ENCODE assay signal across 9 mouse cellular contexts in genomic region chr16:21795071-21795470, GRCm38 (mm10). TPM values are rescaled to one million over a fixed set of nuclear protein-coding genes. Genes with fewer than 3 reads are reported as not detected.
DNase-seq lines count a peak whose midpoint lies in the region; ATAC-seq and TF ChIP-seq lines count a peak whose summit lies in the region.
"Had no signal": no experiment of that assay in that cellular context is flagged by ENCODE, and none has a peak within 500 bp of the region (broad histone marks: within the 10 kb centered on the region; RNA-seq: fewer than 3 reads in every experiment).

No protein-coding gene starts in this region.

- peak overlapping the region; percentile 11 for H3K4me3 ChIP-seq in lung, adult 2 months (replicated peaks; ENCODE audit: extremely low read depth, low read depth, low read length)
- H3K4me3 ChIP-seq in embryonic facial prominence, embryonic 13.5 days: peak overlapping the region; percentile 74
- peak overlapping the region; percentile 73 for H3K4me3 ChIP-seq in limb, embryonic 12.5 days (replicated peaks)
- H3K4me3 ChIP-seq in neural tube, embryonic 15.5 days (replicated peaks): peak overlapping the region; percentile 95

- WGBS in lung, adult 2 months: 26% methylated on average over 5 of the region's 5 CpGs
- 10% methylated on average over 5 of the region's 5 CpGs for WGBS in embryonic facial prominence, embryonic 13.5 days
- WGBS in limb, embryonic 12.5 days: 19% methylated on average over 5 of the region's 5 CpGs
- WGBS in neural tube, embryonic 15.5 days: 12% methylated on average over 5 of the region's 5 CpGs

- H3K27me3 ChIP-seq in embryonic facial prominence, embryonic 13.5 days: no peaks in the 10 kb centered on the region
- no peaks in the 10 kb centered on the region for H3K27me3 ChIP-seq in limb, embryonic 12.5 days
- H3K27me3 ChIP-seq in neural tube, embryonic 15.5 days (replicated peaks): no peaks in the 10 kb centered on the region

- TF ChIP-seq POLR2A in lung, adult 2 months (IDR thresholded peaks at IDR 0.05; ENCODE audit: borderline replicate concordance, extremely low read depth, low read depth, low read length): no peak

- no peak for ATAC-seq in embryonic facial prominence, embryonic 13.5 days (ENCODE audit: insufficient number of reproducible peaks, insufficient read depth, low FRiP score, low TSS enrichment, low read depth)
- ATAC-seq in limb, embryonic 12.5 days (ENCODE audit: insufficient number of reproducible peaks, insufficient read depth, low FRiP score, low TSS enrichment, low read depth): no peak
- ATAC-seq in neural tube, embryonic 15.5 days (ENCODE audit: low FRiP score): no peak

- H3K4me1 ChIP-seq in lung, adult 2 months (ENCODE audit: control insufficient read depth, insufficient read depth, low read length): peaks cover 5% of the 10 kb centered on the region
- no peaks in the 10 kb centered on the region; the same call in 1 of the 2 replicates for H3K4me1 ChIP-seq in embryonic facial prominence, embryonic 13.5 days
- H3K4me1 ChIP-seq in limb, embryonic 12.5 days (replicated peaks): peaks cover 5% of the 10 kb centered on the region
- H3K4me1 ChIP-seq in neural tube, embryonic 15.5 days: peaks cover 17% of the 10 kb centered on the region

- peaks cover 6% of the 10 kb centered on the region for H3K36me3 ChIP-seq in embryonic facial prominence, embryonic 13.5 days
- H3K36me3 ChIP-seq in limb, embryonic 12.5 days: peaks cover 7% of the 10 kb centered on the region
- peaks cover 6% of the 10 kb centered on the region for H3K36me3 ChIP-seq in neural tube, embryonic 15.5 days

- no peak for TF ChIP-seq CTCF in lung, adult 2 months (IDR thresholded peaks at IDR 0.05; ENCODE audit: insufficient read depth, low read length)

- no peaks in the 10 kb centered on the region for H3K9me3 ChIP-seq in embryonic facial prominence, embryonic 13.5 days
- H3K9me3 ChIP-seq in limb, embryonic 12.5 days: no peaks in the 10 kb centered on the region
- H3K9me3 ChIP-seq in neural tube, embryonic 15.5 days (replicated peaks): no peaks in the 10 kb centered on the region

- H3K9ac ChIP-seq in embryonic facial prominence, embryonic 13.5 days: peak overlapping the region; percentile 85
- peak overlapping the region; percentile 68; the same call in 1 of the 2 replicates for H3K9ac ChIP-seq in limb, embryonic 12.5 days (replicated peaks)
- peak overlapping the region; percentile 30; the same call in 1 of the 2 replicates for H3K9ac ChIP-seq in neural tube, embryonic 15.5 days (replicated peaks)

- H3K4me2 ChIP-seq in embryonic facial prominence, embryonic 13.5 days: peak overlapping the region; percentile 70
- H3K4me2 ChIP-seq in limb, embryonic 12.5 days: peak overlapping the region; percentile 80
- H3K4me2 ChIP-seq in neural tube, embryonic 15.5 days: peak overlapping the region; percentile 81

- DNase-seq in lung, adult 2 months: no peak
- DNase-seq in lung, postnatal 4 days: no peak
- no peak for DNase-seq in spleen, adult 18-20 months
- no peak for DNase-seq in left cerebral cortex, adult 8-10 months (ENCODE audit: low spot score in 2 of 2)
- DNase-seq in thymus, postnatal 10 days (ENCODE audit: low spot score in 2 of 2): no peak
- DNase-seq: adrenal gland, postnatal 25 days had no signal

- H3K27ac ChIP-seq in embryonic facial prominence, embryonic 13.5 days: no peak overlapping the region
- H3K27ac ChIP-seq in limb, embryonic 12.5 days: no peak overlapping the region
- H3K27ac ChIP-seq in neural tube, embryonic 15.5 days (replicated peaks): no peak overlapping the region

RNA-seq across cellular contexts. Expression of gene Map3k13, which starts 0.9 kb away (rescaled TPM):
- polyA plus RNA-seq in lung, adult 2 months (2012; rRNA removed): 1.5 and 1.8 TPM in 2 replicates
- 0.81 and 0.95 TPM in 2 replicates for polyA plus RNA-seq in embryonic facial prominence, embryonic 13.5 days (2015; fragmentation: Nextera tagmentation; extraction: Ambion mirVana)
- polyA plus RNA-seq in limb, embryonic 12.5 days (2016; fragmentation: Nextera tagmentation; extraction: Ambion mirVana): 1.1 and 1.2 TPM in 2 replicates
- 4.8 and 5.7 TPM in 2 replicates for polyA plus RNA-seq in neural tube, embryonic 15.5 days (2015; fragmentation: Nextera tagmentation; extraction: Ambion mirVana)
- total RNA-seq in left cerebral cortex, adult 8-10 months (2022): 10 to 100 TPM; 13.6 to 17.6 (median 15.8) TPM

RNA-seq across cellular contexts. Expression of gene Ehhadh, which starts 7.5 kb away (rescaled TPM):
- 3.0 and 4.3 TPM in 2 replicates for polyA plus RNA-seq in lung, adult 2 months (2012; rRNA removed)
- polyA plus RNA-seq in embryonic facial prominence, embryonic 13.5 days (2015; fragmentation: Nextera tagmentation; extraction: Ambion mirVana): 2.3 and 2.4 TPM in 2 replicates
- 2.4 and 2.6 TPM in 2 replicates for polyA plus RNA-seq in limb, embryonic 12.5 days (2016; fragmentation: Nextera tagmentation; extraction: Ambion mirVana)
- polyA plus RNA-seq in neural tube, embryonic 15.5 days (2015; fragmentation: Nextera tagmentation; extraction: Ambion mirVana): 1.7 and 3.0 TPM in 2 replicates
- 1 to 10 TPM; 2.4 to 3.3 (median 2.6) TPM for total RNA-seq in left cerebral cortex, adult 8-10 months (2022)

Comparison
In these comparisons a context has a peak if more than half of its experiments do, and no peak if none do; other contexts are left out.
1. H3K4me3 ChIP-seq: peak in every context shown above with its lines; median percentile 95 in neural tube, embryonic 15.5 days; 74 in embryonic facial prominence, embryonic 13.5 days; 73 in limb, embryonic 12.5 days; 11 in lung, adult 2 months.
2. H3K9ac ChIP-seq: peak in every context shown above with its lines; median percentile 85 in embryonic facial prominence, embryonic 13.5 days; 68 in limb, embryonic 12.5 days; 30 in neural tube, embryonic 15.5 days.